Mouse (Mus musculus): Measurements from ENCODE around the gene Mettl7a3.
"Not testable (repeated sequence)": the region's sequence is repeated elsewhere in the genome, so short reads cannot be mapped to it uniquely, and the experiment has no call there.

The Mettl7a3 gene

GRCm38 (mm10) chr15:100329336-100329735 lies 5.4 kb upstream of the Mettl7a3 start:
- DNase-seq (ENCODE audit: low read depth, low spot score), result not testable (repeated sequence)

DNA sequence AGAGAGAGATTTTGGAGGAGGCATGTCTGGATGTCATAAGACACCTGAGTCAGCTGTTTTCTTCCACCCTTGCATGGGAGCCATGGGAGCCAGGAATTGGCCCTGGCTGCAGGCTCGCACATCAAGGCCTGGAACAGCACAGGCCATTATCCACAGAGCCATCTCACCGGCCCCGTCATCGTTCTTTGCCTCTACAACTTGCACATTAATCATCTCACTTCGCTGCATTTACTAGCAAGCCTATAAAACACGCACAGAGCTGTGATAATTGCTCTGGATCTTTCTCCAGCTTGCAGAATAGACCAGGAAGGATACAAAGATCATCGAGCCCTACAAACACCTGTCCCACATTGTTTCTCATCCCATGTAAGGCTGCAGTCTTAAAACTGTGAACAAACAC lies 4.0 kb upstream of the Mettl7a3 start:
- DNase-seq (ENCODE audit: low read depth, low spot score), result no peak

DNA sequence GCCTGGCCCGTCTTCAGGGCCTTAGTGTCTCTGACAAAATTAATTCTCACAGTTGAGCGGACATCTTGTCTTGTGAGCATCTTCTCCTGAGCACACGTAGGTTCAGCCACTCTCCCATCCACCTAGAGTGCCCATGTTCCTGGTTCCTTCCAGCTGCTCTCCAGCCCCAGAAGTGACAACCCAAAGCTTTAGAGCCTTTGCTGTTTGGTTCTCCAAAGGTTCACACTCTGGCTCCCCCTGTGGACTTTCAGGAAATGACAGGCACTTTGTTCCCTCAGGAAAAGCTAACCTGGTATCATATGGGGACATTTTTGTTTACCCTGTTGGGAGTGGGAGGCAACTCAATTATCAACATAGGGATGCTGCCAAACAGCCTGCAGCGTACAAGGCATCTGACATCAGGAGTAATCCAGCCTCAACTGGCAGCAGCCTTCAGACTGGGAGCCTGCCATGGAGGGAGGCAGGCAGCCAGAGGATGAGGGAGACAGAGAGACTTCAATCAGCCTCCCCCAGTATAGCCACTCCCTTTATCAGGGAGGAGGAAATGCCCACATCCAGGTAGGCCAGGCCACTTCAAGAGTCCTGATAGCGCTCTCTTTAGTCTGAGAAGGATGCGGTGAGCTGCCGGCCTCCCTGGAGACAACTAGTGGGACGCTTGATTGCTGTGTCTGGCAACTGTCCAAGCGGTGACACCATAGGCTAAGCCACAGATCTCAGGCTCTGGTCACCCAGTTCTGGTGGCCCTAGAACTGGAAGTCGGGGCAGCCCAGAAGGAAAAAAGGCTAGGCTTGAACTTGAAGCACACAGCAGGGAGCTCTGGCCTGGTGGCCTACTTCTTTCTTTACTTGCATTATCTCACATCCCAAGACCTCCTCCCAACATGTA lies 2.4 kb upstream of the Mettl7a3 start:
- not testable (repeated sequence) for DNase-seq (ENCODE audit: low read depth, low spot score)

DNA sequence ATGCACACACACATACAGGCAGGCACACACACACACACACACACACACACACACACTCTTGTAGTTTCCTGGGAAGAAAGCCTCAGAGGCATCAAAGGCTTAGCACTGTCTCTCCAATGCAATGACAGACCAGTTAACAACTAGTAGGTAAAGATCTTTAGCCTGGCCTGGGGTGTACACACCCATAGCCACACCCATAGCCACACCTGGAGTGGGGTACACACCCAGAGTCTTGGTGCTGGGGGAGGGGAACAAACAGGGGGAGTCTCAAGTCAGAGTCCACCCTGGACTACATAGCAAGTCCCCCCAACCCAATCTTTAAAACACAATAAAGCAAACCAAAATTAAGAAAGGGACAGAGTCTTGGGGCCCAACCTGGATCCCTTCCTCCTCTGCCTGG lies 2.6 kb downstream of the Mettl7a3 start:
- DNase-seq (ENCODE audit: low read depth, low spot score), result not testable (repeated sequence)

GRCm38 (mm10) chr15:100337847-100338246 lies 3.1 kb downstream of the Mettl7a3 start:
- DNase-seq (ENCODE audit: low read depth, low spot score), result not testable (repeated sequence)

GRCm38 (mm10) chr15:100341314-100341980 lies 6.7 kb downstream of the Mettl7a3 start:
- DNase-seq (ENCODE audit: low read depth, low spot score), result not testable (repeated sequence)

- no peak for DNase-seq (ENCODE audit: low read depth, low spot score)
Measured at GRCm38 (mm10) chr15:100345484-100345883, 10.8 kb downstream of the Mettl7a3 start.

GRCm38 (mm10) chr15:100346761-100347160 lies 12.0 kb downstream of the Mettl7a3 start:
- no peak for DNase-seq (ENCODE audit: low read depth, low spot score)

GRCm38 (mm10) chr15:100349496-100349895 lies 14.8 kb downstream of the Mettl7a3 start:
- DNase-seq (ENCODE audit: low read depth, low spot score), result no peak

- DNase-seq (ENCODE audit: low read depth, low spot score), result no peak
Measured at GRCm38 (mm10) chr15:100351501-100352060, 16.9 kb downstream of the Mettl7a3 start.

- no peak for DNase-seq (ENCODE audit: low read depth, low spot score)
Measured at GRCm38 (mm10) chr15:100352711-100353250, 18.1 kb downstream of the Mettl7a3 start, which contains the start of the genes Methig1 and Mettl7a2. Gene Methig1 (plus strand): TSS chr15:100353149. Gene Mettl7a2 (plus strand): TSS chr15:100353200.

DNA sequence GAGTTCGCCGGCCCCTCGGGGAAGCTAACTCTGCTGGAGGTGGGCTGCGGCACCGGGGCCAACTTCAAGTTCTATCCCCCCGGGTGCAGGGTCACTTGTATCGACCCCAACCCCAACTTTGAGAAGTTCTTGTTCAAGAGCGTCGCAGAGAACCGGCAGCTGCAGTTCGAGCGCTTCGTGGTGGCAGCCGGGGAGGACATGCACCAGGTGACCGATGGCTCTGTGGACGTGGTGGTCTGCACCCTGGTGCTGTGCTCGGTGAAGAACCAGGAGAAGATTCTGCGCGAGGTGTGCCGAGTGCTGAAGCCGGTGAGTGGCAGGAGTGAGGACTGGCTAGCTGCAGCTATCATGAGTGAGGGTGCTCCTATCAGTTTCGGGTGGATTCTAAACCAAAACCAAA lies 18.7 kb downstream of the Mettl7a3 start:
- DNase-seq (ENCODE audit: low read depth, low spot score), result not testable (repeated sequence)

DNA sequence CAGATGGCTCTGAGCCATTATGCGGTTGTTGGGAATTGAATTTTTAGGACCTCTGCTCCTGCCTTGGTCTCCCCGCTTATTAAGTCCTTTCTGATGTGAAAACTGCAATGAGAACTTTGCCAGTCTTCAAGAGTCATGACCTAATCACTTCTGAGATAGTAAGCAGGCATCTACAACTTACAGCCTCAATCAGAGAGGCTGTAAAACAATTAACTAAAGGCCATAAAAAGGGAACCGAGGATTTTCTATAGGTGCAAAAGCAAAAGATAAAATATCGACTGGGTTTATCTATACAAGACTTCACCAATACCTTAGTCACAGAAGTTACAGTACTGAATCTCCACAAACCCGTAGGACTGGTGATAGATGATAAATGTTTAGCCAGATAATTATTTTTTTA lies 21.1 kb downstream of the Mettl7a3 start:
- DNase-seq (ENCODE audit: low read depth, low spot score), result no peak

DNA sequence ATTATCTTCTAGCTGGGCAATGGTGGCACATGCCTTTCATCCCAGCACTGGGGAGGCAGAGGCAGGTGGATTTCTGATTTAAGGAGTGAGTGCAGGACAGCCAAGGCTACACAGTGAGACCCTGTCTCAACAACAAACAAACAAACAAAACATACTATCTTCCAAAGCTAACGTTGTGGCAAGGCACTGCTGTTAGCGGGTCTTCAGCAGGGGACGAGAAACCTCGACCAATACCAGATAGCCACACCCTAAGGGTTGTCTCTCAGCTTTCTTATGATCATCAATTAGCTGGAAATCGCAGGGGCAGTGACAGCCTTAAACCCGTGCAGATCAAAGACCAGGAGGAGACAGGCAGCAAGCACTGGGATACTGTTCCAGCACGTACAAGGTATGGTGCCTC lies 29.5 kb downstream of the Mettl7a3 start, which contains the start of gene Higd1c:
Higd1c (plus strand) TSS at position 301 of the 400 bp plus-strand sequence.
- no peak for DNase-seq (ENCODE audit: low read depth, low spot score)

DNA sequence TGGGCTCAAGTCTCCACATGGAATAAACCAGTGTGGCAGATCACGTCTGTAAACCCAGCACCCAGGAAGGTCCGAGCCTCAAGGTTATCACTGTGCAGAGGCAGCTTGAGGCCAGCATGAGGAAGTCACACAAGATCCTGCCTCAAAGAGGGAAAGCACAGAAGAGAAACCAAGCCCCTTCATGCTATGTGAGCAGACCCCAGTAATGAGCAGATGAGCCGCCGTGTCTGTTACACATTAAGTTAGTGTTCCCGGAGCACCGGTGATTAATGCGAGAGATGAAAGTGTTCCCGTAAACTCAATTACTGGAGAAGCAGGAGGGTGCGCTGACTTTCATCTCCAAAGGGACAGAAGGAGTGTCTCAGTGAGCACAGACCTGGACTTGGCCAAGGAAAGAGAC lies 31.2 kb downstream of the Mettl7a3 start:
- DNase-seq (ENCODE audit: low read depth, low spot score), result not testable (repeated sequence)

DNA sequence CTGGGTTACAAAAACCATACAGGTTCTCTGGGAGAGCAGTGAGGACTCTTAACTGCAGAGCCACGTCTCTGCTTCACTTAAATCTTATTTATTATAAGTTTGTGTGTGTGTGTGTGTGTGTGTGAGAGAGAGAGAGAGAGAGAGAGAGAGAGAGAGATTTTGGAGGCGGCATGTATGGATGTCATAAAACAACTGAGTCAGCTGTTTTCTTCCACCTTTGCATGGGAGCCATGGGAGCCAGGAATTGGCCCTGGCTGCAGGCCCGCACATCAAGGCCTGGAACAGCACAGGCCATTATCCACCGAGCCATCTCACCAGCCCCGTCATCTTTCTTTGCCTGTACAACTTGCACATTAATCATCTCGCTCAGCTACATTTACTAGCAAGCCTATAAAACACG lies 32.4 kb downstream of the Mettl7a3 start:
- DNase-seq (ENCODE audit: low read depth, low spot score), result no peak

GRCm38 (mm10) chr15:100375066-100375465 lies 40.3 kb downstream of the Mettl7a3 start:
- peak; percentile 45 for DNase-seq (ENCODE audit: low read depth, low spot score)

GRCm38 (mm10) chr15:100377847-100378505 lies 43.2 kb downstream of the Mettl7a3 start:
- not testable (repeated sequence) for DNase-seq (ENCODE audit: low read depth, low spot score)

DNA sequence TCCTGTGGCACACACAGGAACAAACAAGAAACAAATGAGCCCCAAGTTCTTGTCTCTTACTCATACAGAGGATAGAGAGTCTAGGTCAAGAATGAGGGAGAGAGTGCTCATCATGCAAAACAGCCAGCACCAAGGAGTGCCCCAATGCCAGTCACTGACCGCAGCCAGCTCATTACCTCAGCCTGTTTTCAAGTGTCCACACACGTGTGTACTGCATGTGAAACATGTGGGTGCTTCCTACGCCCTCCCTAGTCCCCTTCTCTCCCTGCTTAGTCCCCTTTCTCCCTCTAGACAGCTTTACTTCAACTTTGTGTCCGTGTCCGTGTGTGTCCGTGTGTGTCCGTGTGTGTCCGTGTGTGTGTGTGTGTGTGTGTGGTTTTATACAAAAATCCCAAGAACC lies 44.9 kb downstream of the Mettl7a3 start:
- no peak for DNase-seq (ENCODE audit: low read depth, low spot score)

GRCm38 (mm10) chr15:100380104-100380503 lies 45.4 kb downstream of the Mettl7a3 start:
- DNase-seq (ENCODE audit: low read depth, low spot score), result no peak

DNA sequence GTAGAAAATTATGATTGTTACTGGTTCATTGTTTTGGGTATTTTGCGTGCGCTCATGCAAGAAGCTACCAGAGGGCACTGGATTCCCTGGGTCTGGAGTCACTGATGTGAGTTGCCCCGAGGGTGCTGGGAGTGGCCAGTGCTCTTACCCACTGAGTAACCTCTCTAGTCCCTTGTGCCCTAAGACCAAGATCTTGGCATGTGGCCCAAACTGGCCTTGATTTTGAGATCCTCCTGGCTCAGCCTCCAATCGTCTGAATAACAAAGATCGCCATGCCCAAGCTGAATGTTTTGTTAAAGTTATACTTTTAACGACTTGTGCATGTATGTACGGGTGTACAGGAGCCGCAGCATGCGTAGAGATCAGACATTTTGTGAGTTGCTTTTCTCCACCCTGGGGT lies 51.0 kb downstream of the Mettl7a3 start:
- no peak for DNase-seq (ENCODE audit: low read depth, low spot score)

Measured in retina, postnatal 7 days (tissue).